Mouse (Mus musculus): ENCODE measurements at regions not wholly inside any gene's neighbourhood (a gene's known extent, or its start where the extent isn't known, plus 50 kb on each side); places are given as distances from the start of the nearest gene placed in this dataset.

- no peak for DNase-seq (ENCODE audit: low spot score in 2 of 2)
Measured at GRCm38 (mm10) chr15:5355332-5355731, 111.3 kb upstream of the Ptger4 start.

- DNase-seq (ENCODE audit: low spot score in 2 of 2): no peak
Measured at GRCm38 (mm10) chr15:5354328-5354727, 110.3 kb upstream of the Ptger4 start.

- DNase-seq (ENCODE audit: low spot score in 2 of 2): no peak
Measured at GRCm38 (mm10) chr15:5348881-5349280, 104.9 kb upstream of the Ptger4 start.

GRCm38 (mm10) chr15:5347674-5348073 is 103.7 kb upstream of the Ptger4 start:
- no peak for DNase-seq (ENCODE audit: low spot score in 2 of 2)

GRCm38 (mm10) chr15:5346955-5347354 is 103.0 kb upstream of the Ptger4 start:
- DNase-seq (ENCODE audit: low spot score in 2 of 2): no peak

- DNase-seq (ENCODE audit: low spot score in 2 of 2): peak in 1 of 2 experiments; percentile 2
Measured at GRCm38 (mm10) chr15:5343794-5344193, 99.8 kb upstream of the Ptger4 start.

GRCm38 (mm10) chr15:5335528-5336268 is 91.7 kb upstream of the Ptger4 start:
- DNase-seq (ENCODE audit: low spot score in 2 of 2): no peak

- no peak for DNase-seq (ENCODE audit: low spot score in 2 of 2)
Measured at GRCm38 (mm10) chr15:5326996-5327395, 83.0 kb upstream of the Ptger4 start.

- DNase-seq (ENCODE audit: low spot score in 2 of 2): no peak
Measured at GRCm38 (mm10) chr15:5321691-5322090, 77.7 kb upstream of the Ptger4 start.

- no peak for DNase-seq (ENCODE audit: low spot score in 2 of 2)
Measured at GRCm38 (mm10) chr15:5312231-5312630, 68.2 kb upstream of the Ptger4 start.

GRCm38 (mm10) chr15:5310035-5310434 is 66.0 kb upstream of the Ptger4 start:
- no peak for DNase-seq (ENCODE audit: low spot score in 2 of 2)

GRCm38 (mm10) chr15:5302403-5302802 is 58.4 kb upstream of the Ptger4 start:
- DNase-seq (ENCODE audit: low spot score in 2 of 2): no peak

- no peak for DNase-seq (ENCODE audit: low spot score in 2 of 2)
Measured at GRCm38 (mm10) chr15:5299807-5300206, 55.8 kb upstream of the Ptger4 start.

- DNase-seq (ENCODE audit: low spot score in 2 of 2): no peak
Measured at GRCm38 (mm10) chr15:5296949-5297348, 53.0 kb upstream of the Ptger4 start.

All from left cerebral cortex, adult 18-20 months (tissue).